Mouse (Mus musculus): Measurements from ENCODE around the gene Egfl6. TPM values are rescaled to one million over a fixed set of nuclear protein-coding genes. Genes with fewer than 3 reads are reported as not detected.
"Not testable (repeated sequence)": the region's sequence is repeated elsewhere in the genome, so short reads cannot be mapped to it uniquely, and the experiment has no call there.

Egfl6 gene
- polyA plus RNA-seq, 1 experiment from 2014 or later: 7.5 TPM

GRCm38 (mm10) chrX:166559333-166559732 lies 26.2 kb downstream of the Egfl6 start:
- WGBS: 64% methylated on average over 3 of the region's 3 CpGs
- no peak for ATAC-seq (ENCODE audit: low read depth)
- H3K27me3 ChIP-seq: peaks cover 9% of the 10 kb centered on the region
- H3K9ac ChIP-seq: no peak overlapping the region
- H3K9me3 ChIP-seq: no peaks in the 10 kb centered on the region
- no peaks in the 10 kb centered on the region for H3K4me1 ChIP-seq (replicated peaks)
- no peak overlapping the region for H3K4me3 ChIP-seq
- no peak overlapping the region for H3K4me2 ChIP-seq
- no peak overlapping the region for H3K27ac ChIP-seq (replicated peaks)
- H3K36me3 ChIP-seq: no peaks in the 10 kb centered on the region

GRCm38 (mm10) chrX:166552355-166552754 lies 33.2 kb downstream of the Egfl6 start:
- Histone ChIP-seq H3K9me3 (no peaks in the 10 kb centered on the region), H3K9ac (no peak overlapping the region), H3K4me3 (no peak overlapping the region), H3K27me3 (peaks cover 16% of the 10 kb centered on the region), H3K4me1 (replicated peaks) (no peaks in the 10 kb centered on the region), H3K4me2 (no peak overlapping the region), H3K36me3 (no peaks in the 10 kb centered on the region), H3K27ac (replicated peaks) (no peak overlapping the region)
- WGBS: 84% methylated on average over 7 of the region's 7 CpGs
- ATAC-seq (ENCODE audit: low read depth): no peak

DNA sequence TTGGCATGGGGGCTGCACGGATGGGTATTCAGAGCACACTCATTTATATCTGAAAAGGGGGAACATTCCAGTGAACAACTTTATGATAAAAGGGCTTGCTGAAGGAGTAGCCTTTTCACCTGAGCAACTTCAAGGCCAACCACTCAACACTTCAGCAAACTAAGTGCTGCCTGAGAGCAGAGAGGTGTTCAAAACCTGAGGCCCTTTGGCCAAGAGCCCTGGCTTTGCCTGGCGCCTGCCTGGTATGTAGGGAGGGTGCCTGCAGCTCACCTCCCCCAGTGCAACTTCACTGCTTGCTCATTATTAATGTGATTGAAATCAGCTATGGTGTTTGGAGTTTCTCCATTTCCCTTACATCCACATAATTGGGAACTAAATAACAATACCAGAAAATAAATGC lies 39.0 kb downstream of the Egfl6 start:
- H3K4me3 ChIP-seq: no peak overlapping the region
- H3K27ac ChIP-seq (replicated peaks): no peak overlapping the region
- WGBS: 88% methylated on average over 2 of the region's 2 CpGs
- H3K4me2 ChIP-seq: no peak overlapping the region
- no peaks in the 10 kb centered on the region for H3K36me3 ChIP-seq
- H3K27me3 ChIP-seq: peaks cover 11% of the 10 kb centered on the region; the same call in 1 of the 2 replicates
- no peak overlapping the region for H3K9ac ChIP-seq
- ATAC-seq (ENCODE audit: low read depth): no peak
- no peaks in the 10 kb centered on the region for H3K9me3 ChIP-seq
- no peaks in the 10 kb centered on the region for H3K4me1 ChIP-seq (replicated peaks)

DNA sequence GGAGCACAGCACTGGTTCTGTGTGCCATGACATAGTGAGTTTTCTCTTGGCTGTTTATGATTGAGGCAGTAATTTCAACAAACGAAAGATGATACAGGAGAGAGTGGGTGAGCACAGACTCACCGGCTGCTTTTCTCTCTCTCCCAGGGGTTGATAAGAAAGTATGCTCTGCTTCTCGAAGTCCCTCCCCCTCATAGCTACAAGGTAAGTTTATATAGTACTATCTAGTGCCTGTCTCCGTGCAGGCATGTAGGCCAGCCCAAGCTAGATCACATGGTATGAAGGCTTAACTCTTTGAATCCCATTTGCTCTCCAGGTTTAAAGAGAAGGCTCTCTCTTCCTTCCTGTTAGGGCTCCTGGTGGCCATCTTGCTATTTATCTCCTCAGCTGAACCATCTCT lies 50.4 kb downstream of the Egfl6 start:
- Histone ChIP-seq H3K27ac (replicated peaks) (no peak overlapping the region), H3K4me1 (replicated peaks) (no peaks in the 10 kb centered on the region), H3K36me3 (no peaks in the 10 kb centered on the region), H3K9ac (no peak overlapping the region), H3K9me3 (no peaks in the 10 kb centered on the region), H3K27me3 (peaks cover 15% of the 10 kb centered on the region), H3K4me2 (no peak overlapping the region), H3K4me3 (no peak overlapping the region)
- ATAC-seq (ENCODE audit: low read depth): no peak
- WGBS: 69% methylated on average over 4 of the region's 4 CpGs

DNA sequence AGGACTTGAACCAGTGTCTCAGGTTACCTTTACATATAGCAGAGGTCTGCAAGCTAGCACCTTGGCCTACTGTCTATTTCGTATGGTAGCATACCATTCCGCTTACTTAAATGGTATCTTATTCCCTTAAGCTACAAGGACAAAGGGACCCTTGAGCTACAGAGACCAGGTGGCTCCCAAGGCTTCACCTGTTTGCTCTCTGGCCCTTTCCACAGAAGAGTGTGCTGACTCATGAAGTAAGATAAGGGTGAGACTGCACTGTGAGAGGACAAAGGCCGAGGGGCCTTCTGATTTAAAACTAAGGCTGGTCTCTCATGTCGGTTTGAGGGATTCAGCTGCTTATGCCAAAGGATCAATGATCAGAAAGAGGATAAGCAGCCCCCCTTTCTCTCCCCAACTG lies 52.1 kb downstream of the Egfl6 start:
- Histone ChIP-seq H3K9ac (no peak overlapping the region), H3K27me3 (peaks cover 17% of the 10 kb centered on the region), H3K4me3 (no peak overlapping the region), H3K4me1 (replicated peaks) (no peaks in the 10 kb centered on the region), H3K9me3 (no peaks in the 10 kb centered on the region), H3K36me3 (no peaks in the 10 kb centered on the region), H3K27ac (replicated peaks) (no peak overlapping the region), H3K4me2 (no peak overlapping the region)
- ATAC-seq (ENCODE audit: low read depth): no peak
- 82% methylated on average over 4 of the region's 4 CpGs for WGBS

DNA sequence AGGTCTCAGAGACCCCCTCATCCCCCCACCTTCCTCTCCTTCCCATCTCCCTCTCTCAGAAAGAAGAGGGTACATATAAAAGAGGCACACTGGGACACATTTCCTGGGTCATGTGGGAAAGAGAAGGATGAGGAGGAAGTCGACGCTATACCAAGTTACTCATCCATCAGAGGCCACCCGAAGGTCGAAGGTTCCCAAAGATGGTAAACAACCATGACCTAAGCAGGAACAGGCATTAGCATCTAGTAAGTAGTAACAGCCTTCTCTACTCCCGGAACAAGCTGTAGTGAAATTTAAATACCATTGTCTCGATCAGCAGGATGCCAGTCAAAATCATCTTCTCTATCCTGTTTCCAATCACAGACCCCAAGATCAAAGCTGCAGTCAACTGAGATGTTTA lies 53.8 kb downstream of the Egfl6 start:
- ATAC-seq (ENCODE audit: low read depth): no peak
- no peaks in the 10 kb centered on the region for H3K9me3 ChIP-seq
- WGBS: 40% methylated on average over 6 of the region's 6 CpGs

GRCm38 (mm10) chrX:166528126-166528525 lies 57.4 kb downstream of the Egfl6 start:
- ATAC-seq (ENCODE audit: low read depth): no peak
- WGBS: 92% methylated on average over 3 of the region's 3 CpGs
- Histone ChIP-seq H3K9ac (no peak overlapping the region), H3K27ac (replicated peaks) (no peak overlapping the region), H3K36me3 (no peaks in the 10 kb centered on the region), H3K9me3 (no peaks in the 10 kb centered on the region), H3K4me2 (no peak overlapping the region), H3K4me1 (replicated peaks) (no peaks in the 10 kb centered on the region), H3K4me3 (no peak overlapping the region), H3K27me3 (peaks cover 14% of the 10 kb centered on the region; the same call in 1 of the 2 replicates)

More for the DNA sequence above, 53.8 kb downstream of the Egfl6 start:
- Histone ChIP-seq H3K4me1 (replicated peaks) (no peaks in the 10 kb centered on the region), H3K9ac (no peak overlapping the region), H3K4me3 (no peak overlapping the region), H3K4me2 (no peak overlapping the region), H3K27ac (replicated peaks) (no peak overlapping the region), H3K27me3 (peaks cover 20% of the 10 kb centered on the region), H3K36me3 (no peaks in the 10 kb centered on the region)

DNA sequence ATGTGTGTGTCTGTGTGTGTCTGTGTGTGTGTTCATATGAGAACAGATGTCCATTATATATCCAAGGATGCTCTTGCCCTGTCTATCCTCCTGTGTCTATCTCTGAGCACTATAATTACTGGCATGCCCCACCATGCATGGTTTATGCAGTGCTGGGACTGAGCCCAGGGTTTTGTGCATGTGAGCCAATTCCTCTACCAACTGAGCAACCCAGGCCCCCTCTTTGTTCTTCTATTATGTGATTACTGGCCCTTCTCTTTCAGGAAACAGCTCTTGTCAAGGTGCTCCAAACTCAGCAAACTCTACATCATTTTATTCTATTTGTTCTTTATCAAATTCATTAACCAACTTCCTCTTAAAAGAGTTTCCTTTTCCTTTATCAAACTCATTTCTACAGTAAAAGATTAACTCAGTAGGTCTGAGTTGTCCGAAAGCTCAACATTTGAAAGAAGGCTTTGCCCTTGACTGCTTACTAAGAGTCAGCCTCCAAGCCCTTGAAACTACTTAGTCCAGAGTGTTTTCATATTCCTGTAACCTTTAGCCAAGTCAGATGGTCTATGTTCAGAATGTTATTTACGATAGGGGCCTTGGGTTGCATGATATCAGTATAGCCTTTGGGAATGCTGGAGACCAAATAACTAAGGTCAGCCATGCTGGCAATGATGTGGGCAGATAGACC lies 59.7 kb downstream of the Egfl6 start:
- H3K27me3 ChIP-seq: peaks cover 16% of the 10 kb centered on the region; the same call in 1 of the 2 replicates
- no peak overlapping the region for H3K4me3 ChIP-seq
- no peak overlapping the region for H3K4me2 ChIP-seq
- no peaks in the 10 kb centered on the region for H3K9me3 ChIP-seq
- ATAC-seq (ENCODE audit: low read depth): no peak
- no peaks in the 10 kb centered on the region for H3K36me3 ChIP-seq
- WGBS: 96% methylated on average over 2 of the region's 2 CpGs
- no peak overlapping the region for H3K9ac ChIP-seq
- H3K4me1 ChIP-seq (replicated peaks): no peaks in the 10 kb centered on the region
- no peak overlapping the region for H3K27ac ChIP-seq (replicated peaks)

- Histone ChIP-seq H3K4me1 (replicated peaks) (no peaks in the 10 kb centered on the region), H3K4me2 (no peak overlapping the region), H3K9me3 (no peaks in the 10 kb centered on the region), H3K36me3 (no peaks in the 10 kb centered on the region), H3K9ac (no peak overlapping the region), H3K27me3 (peaks cover 18% of the 10 kb centered on the region; the same call in 1 of the 2 replicates), H3K4me3 (no peak overlapping the region), H3K27ac (replicated peaks) (no peak overlapping the region)
- no peak for ATAC-seq (ENCODE audit: low read depth)
- 83% methylated on average over 5 of the region's 5 CpGs for WGBS
These were observed 64.7 kb downstream of the Egfl6 start for GRCm38 (mm10) chrX:166520782-166521181.

- Histone ChIP-seq H3K4me3 (no peak within 1 kb of the TSS), H3K27me3 (peaks cover 22% of the 10 kb centered on the region; the same call in 1 of the 2 replicates), H3K27ac (replicated peaks) (no peak within 1 kb of the TSS), H3K9ac (no peak within 1 kb of the TSS), H3K4me2 (no peak within 1 kb of the TSS), H3K4me1 (replicated peaks) (no peaks in the 10 kb centered on the region), H3K36me3 (no peaks in the 10 kb centered on the region), H3K9me3 (no peaks in the 10 kb centered on the region)
- WGBS: 79% methylated on average over 16 of the region's 16 CpGs
- ATAC-seq (ENCODE audit: low read depth): no peak
These were observed 67.2 kb downstream of the Egfl6 start, which contains the start of gene Tceanc for GRCm38 (mm10) chrX:166518345-166518744. Gene Tceanc (minus strand): TSS chrX:166518567.

DNA sequence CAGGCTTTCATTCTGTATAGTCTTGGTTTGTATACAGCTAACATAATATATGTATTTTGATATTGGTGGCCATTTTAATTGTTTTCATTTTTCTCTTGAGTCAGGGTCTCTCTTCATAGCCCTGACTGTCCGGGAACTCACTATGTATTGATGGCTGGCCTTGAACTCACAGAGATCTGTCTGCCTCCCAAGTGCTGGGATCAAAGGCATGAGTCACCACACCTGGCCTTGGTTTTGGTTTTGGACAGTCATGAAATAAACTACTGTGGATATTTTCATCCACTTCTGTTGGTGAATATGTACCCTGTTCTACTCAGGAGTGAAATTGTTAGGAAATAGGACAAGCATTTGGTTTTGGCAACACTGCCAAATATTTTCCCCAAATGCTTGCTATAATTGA lies 68.9 kb downstream of the Egfl6 start:
- Histone ChIP-seq H3K9me3 (no peaks in the 10 kb centered on the region), H3K4me2 (no peak overlapping the region), H3K9ac (no peak overlapping the region), H3K27ac (replicated peaks) (no peak overlapping the region), H3K4me3 (no peak overlapping the region), H3K36me3 (no peaks in the 10 kb centered on the region), H3K4me1 (replicated peaks) (no peaks in the 10 kb centered on the region), H3K27me3 (peaks cover 18% of the 10 kb centered on the region; the same call in 1 of the 2 replicates)
- 83% methylated on average over 1 of the region's 1 CpGs for WGBS
- ATAC-seq (ENCODE audit: low read depth): no peak

- H3K36me3 ChIP-seq: no peaks in the 10 kb centered on the region
- H3K4me3 ChIP-seq: no peak overlapping the region
- H3K4me1 ChIP-seq (replicated peaks): no peaks in the 10 kb centered on the region
- 95% methylated on average over 3 of the region's 3 CpGs for WGBS
- no peak overlapping the region for H3K9ac ChIP-seq
- H3K9me3 ChIP-seq: no peaks in the 10 kb centered on the region
- H3K4me2 ChIP-seq: no peak overlapping the region
- H3K27ac ChIP-seq (replicated peaks): no peak overlapping the region
- no peak for ATAC-seq (ENCODE audit: low read depth)
- H3K27me3 ChIP-seq: peaks cover 15% of the 10 kb centered on the region; the same call in 1 of the 2 replicates
These were observed 69.6 kb downstream of the Egfl6 start for GRCm38 (mm10) chrX:166515923-166516322.

GRCm38 (mm10) chrX:166514035-166514434 lies 71.5 kb downstream of the Egfl6 start:
- H3K36me3 ChIP-seq; H3K27ac ChIP-seq (replicated peaks); ATAC-seq (ENCODE audit: low read depth); H3K4me1 ChIP-seq (replicated peaks); H3K9me3 ChIP-seq; H3K9ac ChIP-seq; H3K4me3 ChIP-seq: not testable (repeated sequence)
- peaks cover 15% of the 10 kb centered on the region; the same call in 1 of the 2 replicates for H3K27me3 ChIP-seq
- H3K4me2 ChIP-seq: peak overlapping the region; percentile 33
- 30% methylated on average over 12 of the region's 12 CpGs for WGBS

Data from neural tube, embryonic 13.5 days (tissue).